Mouse (Mus musculus) intestine, postnatal 0 days (tissue): ENCODE measurements at regions not wholly inside any gene's neighbourhood (a gene's known extent, or its start where the extent isn't known, plus 50 kb on each side); places are given as distances from the start of the nearest gene placed in this dataset.

Experiments
- ATAC-seq: fragments of 200-750 bp; cut with Nextera tagmentation; 2 replicates; pipeline ENCODE4 v1.8.0; 2017; ENCODE audit warnings: mild to moderate bottlenecking, moderate TSS enrichment, moderate library complexity
- H3K27ac ChIP-seq: fragments of 300-500 bp; sonication (generic); 2 replicates; pipeline ENCODE4 v1.5.1; 2014; ENCODE audit warnings: mild to moderate bottlenecking, low read depth, low read length, moderate library complexity
- H3K27me3 ChIP-seq: fragments of 300-500 bp; sonication (generic); replicated peaks from 2 replicates; pipeline ENCODE4 v1.6.1; 2014; ENCODE audit warnings: low read length, mixed read lengths; ENCODE audit not compliant: control insufficient read depth, insufficient read depth
- H3K36me3 ChIP-seq: fragments of 300-500 bp; sonication (generic); 2 replicates; pipeline ENCODE4 v1.6.1; 2014; ENCODE audit warnings: mild to moderate bottlenecking, moderate library complexity; ENCODE audit not compliant: control insufficient read depth, insufficient read depth
- H3K4me1 ChIP-seq: fragments of 300-500 bp; sonication (generic); replicated peaks from 2 replicates; pipeline ENCODE4 v1.6.1; 2014; ENCODE audit warnings: antibody characterized with exemption, low read length, mixed read lengths; ENCODE audit not compliant: control insufficient read depth, insufficient read depth
- H3K4me2 ChIP-seq: fragments of 300-500 bp; sonication (generic); replicated peaks from 2 replicates; pipeline ENCODE4 v1.6.1; 2014; ENCODE audit warnings: low read depth, mild to moderate bottlenecking, moderate library complexity
- H3K4me3 ChIP-seq: fragments of 300-500 bp; sonication (generic); 2 replicates; pipeline ENCODE4 v1.5.1; 2014; ENCODE audit warnings: low read depth, low read length
- H3K9ac ChIP-seq: fragments of 300-500 bp; sonication (generic); 2 replicates; pipeline ENCODE4 v1.6.1; 2014; ENCODE audit warnings: mild to moderate bottlenecking, low read depth, low read length
- H3K9me3 ChIP-seq: fragments of 300-500 bp; sonication (generic); 2 replicates; pipeline ENCODE4 v1.6.1; 2016; ENCODE audit warnings: mixed run types; ENCODE audit not compliant: control insufficient read depth
- CTCF ChIP-seq: sonication (generic); IDR thresholded peaks from 2 replicates; pipeline ENCODE4 v1.5.1; 2016; ENCODE audit warnings: low read depth, mild to moderate bottlenecking, control low read depth, antibody characterized with exemption, moderate library complexity
- WGBS: fragments of 180-500 bp; shearing (Covaris S2); extraction: QIAGEN DNeasy Blood & Tissue Kit; methylation state at CpG from one replicate; pipeline ENCODE4 v1.1.7; 2014; 5-methylcytosine and 5-hydroxymethylcytosine counted together

GRCm38 (mm10) chr9:113478761-113479265 lies 229.2 kb downstream of the Pdcd6ip start:
- Histone ChIP-seq H3K4me3 (no peak overlapping the region), H3K4me1 (0 out of 2 replicates have a peak, but pooled peaks cover 2% of the 10 kb centered on the region), H3K27me3 (no peaks in the 10 kb centered on the region), H3K36me3 (no peaks in the 10 kb centered on the region), H3K4me2 (no peak overlapping the region), H3K9ac (no peak overlapping the region), H3K27ac (no peak overlapping the region), H3K9me3 (no peaks in the 10 kb centered on the region)
- no peak for TF ChIP-seq CTCF
- ATAC-seq = no peak
- 89% methylated on average over 1 of the region's 1 CpGs for WGBS

GRCm38 (mm10) chr9:113471781-113472180 lies 236.3 kb downstream of the Pdcd6ip start:
- no peak overlapping the region for H3K4me2 ChIP-seq
- H3K9ac ChIP-seq = no peak overlapping the region
- H3K9me3 ChIP-seq = no peaks in the 10 kb centered on the region
- WGBS = 83% methylated on average over 6 of the region's 6 CpGs
- no peak for TF ChIP-seq CTCF
- H3K27ac ChIP-seq = no peak overlapping the region
- H3K36me3 ChIP-seq = no peaks in the 10 kb centered on the region
- no peaks in the 10 kb centered on the region for H3K27me3 ChIP-seq
- no peak overlapping the region for H3K4me3 ChIP-seq
- ATAC-seq = no peak
- H3K4me1 ChIP-seq = no peaks in the 10 kb centered on the region

- ATAC-seq = no peak
- WGBS = 49% methylated on average over 2 of the region's 2 CpGs
- H3K9ac ChIP-seq = no peak overlapping the region
- H3K4me2 ChIP-seq = no peak overlapping the region
- TF ChIP-seq CTCF = no peak
- no peaks in the 10 kb centered on the region for H3K36me3 ChIP-seq
- H3K9me3 ChIP-seq = no peaks in the 10 kb centered on the region
- no peaks in the 10 kb centered on the region for H3K4me1 ChIP-seq
- H3K27ac ChIP-seq = no peak overlapping the region
- H3K27me3 ChIP-seq = no peaks in the 10 kb centered on the region
- no peak overlapping the region for H3K4me3 ChIP-seq
These were observed 245.2 kb downstream of the Pdcd6ip start for GRCm38 (mm10) chr9:113462888-113463287.

GRCm38 (mm10) chr9:113462267-113462887 lies 245.7 kb downstream of the Pdcd6ip start:
- H3K9me3 ChIP-seq = no peaks in the 10 kb centered on the region
- H3K4me1 ChIP-seq = no peaks in the 10 kb centered on the region
- H3K4me2 ChIP-seq = no peak overlapping the region
- no peaks in the 10 kb centered on the region for H3K36me3 ChIP-seq
- H3K4me3 ChIP-seq = no peak overlapping the region
- H3K27me3 ChIP-seq = no peaks in the 10 kb centered on the region
- no peak overlapping the region for H3K9ac ChIP-seq
- TF ChIP-seq CTCF = no peak
- no peak overlapping the region for H3K27ac ChIP-seq
- WGBS = 89% methylated on average over 1 of the region's 1 CpGs
- no peak for ATAC-seq

- Histone ChIP-seq H3K27ac (no peak overlapping the region), H3K4me1 (no peaks in the 10 kb centered on the region), H3K4me3 (no peak overlapping the region), H3K36me3 (no peaks in the 10 kb centered on the region), H3K4me2 (no peak overlapping the region), H3K9me3 (no peaks in the 10 kb centered on the region), H3K27me3 (no peaks in the 10 kb centered on the region), H3K9ac (no peak overlapping the region)
- ATAC-seq = no peak
- TF ChIP-seq CTCF = no peak
- WGBS = 81% methylated on average over 5 of the region's 5 CpGs
These were observed 248.2 kb downstream of the Pdcd6ip start for GRCm38 (mm10) chr9:113459885-113460284.

GRCm38 (mm10) chr9:113459221-113459620 lies 248.8 kb downstream of the Pdcd6ip start:
- no peaks in the 10 kb centered on the region for H3K4me1 ChIP-seq
- ATAC-seq = no peak

GRCm38 (mm10) chr9:113458741-113459154 lies 249.3 kb downstream of the Pdcd6ip start:
- no peak for ATAC-seq
- Histone ChIP-seq H3K27ac (no peak overlapping the region), H3K27me3 (no peaks in the 10 kb centered on the region), H3K4me1 (no peaks in the 10 kb centered on the region), H3K4me3 (no peak overlapping the region), H3K36me3 (no peaks in the 10 kb centered on the region), H3K4me2 (no peak overlapping the region), H3K9me3 (no peaks in the 10 kb centered on the region), H3K9ac (no peak overlapping the region)
- WGBS = 47% methylated on average over 5 of the region's 5 CpGs
- no peak for TF ChIP-seq CTCF

More at GRCm38 (mm10) chr9:113459221-113459620, 248.8 kb downstream of the Pdcd6ip start:
- Histone ChIP-seq H3K9me3 (no peaks in the 10 kb centered on the region), H3K4me3 (no peak overlapping the region), H3K27ac (no peak overlapping the region), H3K27me3 (no peaks in the 10 kb centered on the region), H3K4me2 (no peak overlapping the region), H3K9ac (no peak overlapping the region), H3K36me3 (no peaks in the 10 kb centered on the region)
- 62% methylated on average over 2 of the region's 2 CpGs for WGBS
- no peak for TF ChIP-seq CTCF
